Mouse (Mus musculus): ENCODE measurements around the gene Fam198a.

- TF ChIP-seq CTCF (IDR thresholded peaks at IDR 0.05): no peak
- TF ChIP-seq EP300 (IDR thresholded peaks at IDR 0.05): no peak
These were observed 15.9 kb upstream of the Fam198a start for GRCm38 (mm10) chr9:121934856-121935255.

Measured in lung, postnatal 0 days (tissue).